In the genomic region with DNA sequence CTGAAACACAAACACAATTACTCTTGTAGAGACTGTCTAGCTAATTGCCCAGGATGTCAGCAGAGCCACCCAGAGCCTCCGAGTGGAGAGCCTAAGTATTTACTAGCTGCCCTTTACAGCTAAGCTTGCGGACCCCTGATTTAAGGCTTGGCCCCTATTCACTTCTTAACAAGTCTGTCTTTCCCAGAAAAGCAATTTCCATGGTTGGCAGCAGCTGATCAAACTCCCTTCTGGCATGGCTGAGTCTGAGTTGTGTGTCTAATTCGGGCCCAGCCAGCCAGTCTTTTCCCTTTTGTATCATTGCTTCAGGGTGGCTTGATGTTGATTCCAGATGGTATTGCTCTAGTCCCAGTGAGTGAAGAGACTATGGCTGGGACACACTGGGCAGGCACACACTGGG, we compare ENCODE assay signal across 21 mouse cellular contexts. TPM values are rescaled to one million over a fixed set of nuclear protein-coding genes. Genes with fewer than 3 reads are reported as not detected.
DNase-seq lines count a peak whose midpoint lies in the region; ATAC-seq and TF ChIP-seq lines count a peak whose summit lies in the region.
"Had no signal": no experiment of that assay in that cellular context is flagged by ENCODE, and none has a peak within 500 bp of the region (broad histone marks: within the 10 kb centered on the region; RNA-seq: fewer than 3 reads in every experiment).

No protein-coding gene starts in this region.

- H3K9me3 ChIP-seq in forebrain, embryonic 10.5 days = no peaks in the 10 kb centered on the region
- no peaks in the 10 kb centered on the region for H3K9me3 ChIP-seq in forebrain, embryonic 11.5 days (ENCODE audit: control insufficient read depth, low read length)
- no peaks in the 10 kb centered on the region for H3K9me3 ChIP-seq in midbrain, postnatal 0 days (ENCODE audit: low read length)
- H3K9me3 ChIP-seq: heart, embryonic 13.5 days; intestine, embryonic 15.5 days had no signal

- no peak overlapping the region for H3K4me2 ChIP-seq in forebrain, embryonic 11.5 days (ENCODE audit: low read depth, low read length, severe bottlenecking)
- H3K4me2 ChIP-seq in midbrain, postnatal 0 days (ENCODE audit: low read depth, low read length, poor library complexity, severe bottlenecking) = no peak overlapping the region
- H3K4me2 ChIP-seq: heart, embryonic 13.5 days; intestine, embryonic 15.5 days had no signal

- no peak overlapping the region for H3K4me3 ChIP-seq in forebrain, embryonic 10.5 days
- H3K4me3 ChIP-seq in forebrain, embryonic 11.5 days (ENCODE audit: low read depth, low read length) = no peak overlapping the region
- no peak overlapping the region for H3K4me3 ChIP-seq in midbrain, postnatal 0 days (ENCODE audit: low read depth, low read length)
- H3K4me3 ChIP-seq: erythroblast, embryonic 14.5 days; heart, embryonic 13.5 days; intestine, embryonic 15.5 days had no signal

- WGBS in forebrain, embryonic 10.5 days = 66% methylated on average over 3 of the region's 3 CpGs
- whole genome bisulfite sequencing in forebrain, embryonic 11.5 days = 65% methylated on average over 3 of the region's 3 CpGs
- WGBS in midbrain, postnatal 0 days = 28% methylated on average over 3 of the region's 3 CpGs

- H3K27ac ChIP-seq in forebrain, embryonic 10.5 days = 0 out of 2 replicates have a peak overlapping the region, but pooled peaks have one; percentile 41
- no peak overlapping the region for H3K27ac ChIP-seq in forebrain, embryonic 11.5 days (ENCODE audit: low read depth, low read length)
- no peak overlapping the region for H3K27ac ChIP-seq in midbrain, postnatal 0 days (ENCODE audit: low read depth, low read length)
- H3K27ac ChIP-seq: heart, embryonic 13.5 days; intestine, embryonic 15.5 days had no signal

- H3K36me3 ChIP-seq in forebrain, embryonic 10.5 days (replicated peaks) = no peaks in the 10 kb centered on the region
- no peaks in the 10 kb centered on the region for H3K36me3 ChIP-seq in forebrain, embryonic 11.5 days (ENCODE audit: control insufficient read depth, insufficient read depth, low read length)
- no peaks in the 10 kb centered on the region for H3K36me3 ChIP-seq in midbrain, postnatal 0 days (ENCODE audit: insufficient read depth, low read length)
- H3K36me3 ChIP-seq: heart, embryonic 13.5 days; intestine, embryonic 15.5 days had no signal

- H3K27me3 ChIP-seq in forebrain, embryonic 10.5 days (ENCODE audit: poor library complexity, severe bottlenecking) = 0 out of 2 replicates have a peak, but pooled peaks cover 4% of the 10 kb centered on the region
- H3K27me3 ChIP-seq in forebrain, embryonic 11.5 days (ENCODE audit: control insufficient read depth, insufficient read depth, low read length) = no peaks in the 10 kb centered on the region
- H3K27me3 ChIP-seq in midbrain, postnatal 0 days (ENCODE audit: insufficient read depth, low read length) = no peaks in the 10 kb centered on the region
- H3K27me3 ChIP-seq: intestine, embryonic 15.5 days had no signal

- no peak overlapping the region for H3K9ac ChIP-seq in forebrain, embryonic 11.5 days (ENCODE audit: low read length)
- H3K9ac ChIP-seq in midbrain, postnatal 0 days (replicated peaks; ENCODE audit: low read length, poor library complexity, severe bottlenecking) = no peak overlapping the region
- H3K9ac ChIP-seq: heart, embryonic 13.5 days; intestine, embryonic 15.5 days had no signal

- ATAC-seq in forebrain, embryonic 11.5 days (replicated peaks; ENCODE audit: low FRiP score) = no peak
- ATAC-seq in midbrain, postnatal 0 days (ENCODE audit: low FRiP score) = no peak
- ATAC-seq in cerebellum, adult (ENCODE audit: insufficient number of reproducible peaks, low FRiP score, low TSS enrichment) = no peak
- ATAC-seq: intestine, embryonic 15.5 days had no signal

- DNase-seq in forebrain, embryonic 10.5 days (ENCODE audit: extremely low spot score, low spot score) = no peak
- DNase-seq in forebrain, embryonic 11.5 days (ENCODE audit: low spot score) = no peak
- peak; percentile 8 for DNase-seq in layer of hippocampus, adult 11-12 months (ENCODE audit: low spot score)
- no peak for DNase-seq in layer of hippocampus, adult 9-10 months (ENCODE audit: low spot score)
- DNase-seq in embryo, embryonic 11 days = peak; percentile 26
- DNase-seq in midbrain, postnatal 0 days (ENCODE audit: low spot score) = peak; percentile 40
- no peak for DNase-seq in cerebellum, adult 18-20 months
- DNase-seq: adrenal gland, postnatal 14 days; cerebellum, adult 9-11 months; heart, postnatal 36 days; kidney, postnatal 4 days; left cerebral cortex, postnatal 4 days; lung, adult 18-20 months had no signal

- peaks cover 13% of the 10 kb centered on the region for H3K4me1 ChIP-seq in forebrain, embryonic 10.5 days
- no peaks in the 10 kb centered on the region for H3K4me1 ChIP-seq in forebrain, embryonic 11.5 days (replicated peaks; ENCODE audit: control insufficient read depth, insufficient read depth, low read length)
- H3K4me1 ChIP-seq in midbrain, postnatal 0 days (ENCODE audit: insufficient read depth, low read length) = no peaks in the 10 kb centered on the region
- H3K4me1 ChIP-seq: intestine, embryonic 15.5 days had no signal

- no peak for TF ChIP-seq CTCF in midbrain, postnatal 0 days (IDR thresholded peaks at IDR 0.05)

RNA-seq across cellular contexts. Expression of a gene that starts 37.4 kb away (rescaled TPM):
- polyA plus RNA-seq in forebrain, embryonic 10.5 days (2016; fragmentation: Nextera tagmentation; extraction: Ambion mirVana) = 3.2 and 3.7 TPM in 2 replicates
- polyA plus RNA-seq in forebrain, embryonic 11.5 days (2014; fragmentation: Nextera tagmentation; extraction: Ambion mirVana) = 6.1 and 6.2 TPM in 2 replicates
- 188 and 190 TPM in 2 replicates for total RNA-seq in midbrain, postnatal 0 days (2014; rRNA removed)
- 106 and 107 TPM in 2 replicates for polyA plus RNA-seq in midbrain, postnatal 0 days (2015; fragmentation: Nextera tagmentation; extraction: Ambion mirVana)
- total RNA-seq: CH12.LX; liver, adult 2 months; megakaryocyte-erythroid progenitor cell, adult 5-6 weeks; neutrophil, adult 5-6 weeks had no signal
- polyA plus RNA-seq: erythroblast, embryonic 14.5 days; liver, adult 2 months had no signal

Comparison
In these comparisons a context has a peak if more than half of its experiments do, and no peak if none do; other contexts are left out.
1. DNase-seq: peak in layer of hippocampus, adult 11-12 months (single experiment), embryo, embryonic 11 days (single experiment) and midbrain, postnatal 0 days (single experiment); none in forebrain, embryonic 10.5 days (single experiment), forebrain, embryonic 11.5 days (single experiment), layer of hippocampus, adult 9-10 months (single experiment) and cerebellum, adult 18-20 months (0 of 2).
2. RNA of a gene that starts 37.4 kb away (polyA plus RNA-seq): 106 to 107 TPM in midbrain, postnatal 0 days; 6.1 to 6.2 TPM in forebrain, embryonic 11.5 days and 3.2 to 3.7 TPM in forebrain, embryonic 10.5 days; every median in the first group is over 10 times any median in the second.